Mouse (Mus musculus): ENCODE measurements around the gene Cntnap2.
"Not testable (repeated sequence)": the region's sequence is repeated elsewhere in the genome, so short reads cannot be mapped to it uniquely, and the experiment has no call there.

Gene Cntnap2

GRCm38 (mm10) chr6:47239376-47239921 is 2180.3 kb downstream of the Cntnap2 start:
- DNase-seq (ENCODE audit: low spot score in 2 of 2), result no peak

DNA sequence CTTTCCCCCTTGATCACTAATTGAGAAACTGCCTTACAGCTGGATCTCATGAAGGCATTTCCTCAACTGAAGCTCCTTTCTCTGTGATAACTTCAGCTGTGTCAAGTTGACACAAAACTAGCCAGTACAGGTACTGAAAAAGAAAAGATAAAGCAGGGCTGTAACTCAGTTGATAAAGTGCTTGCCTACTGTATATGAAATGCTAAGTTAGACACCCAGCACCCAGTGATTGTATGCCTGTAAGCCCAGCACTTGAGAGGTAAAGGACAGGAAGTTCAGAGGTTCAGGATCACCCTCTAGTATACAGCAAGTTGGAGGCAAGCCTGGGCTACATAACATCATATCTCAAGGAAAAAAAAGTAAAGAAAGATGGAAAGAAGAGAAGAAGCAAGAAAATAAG is 2182.2 kb downstream of the Cntnap2 start:
- DNase-seq (ENCODE audit: low spot score in 2 of 2), result no peak

- DNase-seq (ENCODE audit: low spot score in 2 of 2), result no peak
These were observed 2184.9 kb downstream of the Cntnap2 start for GRCm38 (mm10) chr6:47243863-47244606.

GRCm38 (mm10) chr6:47244642-47245041 is 2185.5 kb downstream of the Cntnap2 start:
- no peak for DNase-seq (ENCODE audit: low spot score in 2 of 2)

- DNase-seq (ENCODE audit: low spot score in 2 of 2), result no peak
These were observed 2196.1 kb downstream of the Cntnap2 start for GRCm38 (mm10) chr6:47255270-47255669.

GRCm38 (mm10) chr6:47256227-47256887 is 2197.2 kb downstream of the Cntnap2 start:
- no peak for DNase-seq (ENCODE audit: low spot score in 2 of 2)

DNA sequence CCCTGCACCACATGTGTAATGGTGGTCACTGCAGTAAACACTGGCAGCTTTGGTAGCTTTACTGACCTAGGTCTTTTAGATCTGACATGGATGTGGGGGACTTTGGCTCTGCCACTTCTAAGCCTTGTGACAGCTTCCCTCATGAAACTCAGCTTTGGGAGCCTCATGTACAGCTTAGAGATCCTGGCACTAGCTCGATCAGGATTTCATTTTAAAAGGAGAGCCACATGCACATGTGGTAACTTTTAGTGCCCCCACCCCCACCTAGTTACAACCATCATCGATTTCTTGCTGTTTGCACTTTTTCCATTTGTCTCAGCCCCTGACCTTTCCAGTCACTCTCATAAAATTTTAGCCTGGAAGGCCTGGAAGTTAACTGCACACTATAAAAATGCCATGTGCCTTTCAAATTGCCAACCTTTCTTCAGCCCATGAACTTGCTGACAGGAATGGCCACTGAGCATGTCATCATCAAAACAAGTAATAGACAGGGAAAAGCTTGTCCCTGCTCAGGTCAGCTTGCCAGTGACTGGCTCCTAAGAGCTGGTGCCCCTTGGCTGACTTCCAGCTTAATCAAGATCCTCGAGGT is 2197.9 kb downstream of the Cntnap2 start:
- DNase-seq (ENCODE audit: low spot score in 2 of 2), result no peak

DNA sequence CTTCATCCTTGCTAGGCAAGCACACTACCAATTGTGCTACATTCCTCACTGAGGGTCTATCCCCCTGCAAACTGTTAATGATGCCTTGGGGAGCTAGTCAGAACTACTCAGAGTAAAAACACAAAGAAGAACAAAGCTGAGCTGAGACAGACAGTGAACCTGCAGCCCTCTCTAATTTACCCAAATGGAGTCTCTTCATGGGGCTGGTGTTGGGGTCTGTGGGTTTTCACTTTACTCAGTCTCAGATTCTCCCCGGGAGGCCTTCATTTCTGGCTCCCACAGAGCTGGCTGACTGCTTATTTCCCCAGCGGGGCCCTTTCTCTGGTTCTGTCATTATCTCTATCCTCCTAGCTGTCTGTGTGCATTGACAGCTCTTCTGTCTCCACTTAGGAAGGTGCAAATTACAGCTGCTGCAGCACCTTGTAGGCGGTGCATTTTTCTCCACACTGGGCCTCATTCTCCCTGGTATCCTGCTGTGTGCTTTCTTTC is 2200.5 kb downstream of the Cntnap2 start:
- no peak for DNase-seq (ENCODE audit: low spot score in 2 of 2)

- DNase-seq (ENCODE audit: low spot score in 2 of 2), result no peak
These were observed 2208.1 kb downstream of the Cntnap2 start for GRCm38 (mm10) chr6:47267236-47267635.

- DNase-seq (ENCODE audit: low spot score in 2 of 2), result no peak
These were observed 2210.3 kb downstream of the Cntnap2 start for GRCm38 (mm10) chr6:47269455-47269854.

DNA sequence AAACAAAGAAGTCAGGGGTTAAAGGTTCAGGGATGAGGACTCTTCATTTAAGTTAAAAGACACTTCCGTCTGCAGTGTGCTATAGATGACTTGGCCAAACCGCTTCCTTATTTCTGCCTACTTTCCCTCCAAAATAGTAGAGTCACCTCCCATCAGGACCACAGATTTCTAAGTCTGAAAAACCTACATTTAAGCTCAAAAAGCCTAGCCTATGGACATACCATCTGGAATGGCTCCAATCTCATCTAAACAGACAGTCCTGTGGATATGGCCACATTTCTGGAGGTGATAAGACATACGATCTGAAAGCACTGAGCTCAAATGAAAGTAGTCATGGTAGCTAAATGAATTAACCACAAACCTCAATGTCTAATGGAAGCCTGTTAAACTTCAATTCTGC is 2212.4 kb downstream of the Cntnap2 start:
- no peak for DNase-seq (ENCODE audit: low spot score in 2 of 2)

- DNase-seq (ENCODE audit: low spot score in 2 of 2), result no peak
These were observed 2213.7 kb downstream of the Cntnap2 start for GRCm38 (mm10) chr6:47272606-47273575.

GRCm38 (mm10) chr6:47275065-47275464 is 2215.9 kb downstream of the Cntnap2 start:
- DNase-seq (ENCODE audit: low spot score in 2 of 2), result no peak

DNA sequence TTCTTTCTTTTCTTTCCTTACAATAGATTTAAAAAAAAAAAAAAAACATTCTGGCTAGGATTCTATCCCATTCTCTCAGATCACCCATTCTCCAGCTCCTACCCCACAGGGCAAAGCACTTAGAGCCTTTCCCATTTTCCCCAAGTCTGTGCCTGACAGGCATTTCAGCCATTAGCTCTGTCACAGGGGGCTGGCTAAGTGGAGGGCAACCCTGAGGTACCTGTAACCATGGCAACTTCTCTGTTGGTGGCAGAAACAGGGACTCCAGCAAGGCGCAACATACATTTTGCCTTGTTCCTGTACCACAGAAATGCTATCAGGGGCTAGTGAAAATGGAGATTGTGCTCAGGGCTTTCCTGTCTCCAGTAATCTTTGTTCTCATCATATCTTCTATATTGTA is 2220.0 kb downstream of the Cntnap2 start:
- no peak for DNase-seq (ENCODE audit: low spot score in 2 of 2)

GRCm38 (mm10) chr6:47281584-47281983 is 2222.4 kb downstream of the Cntnap2 start:
- DNase-seq (ENCODE audit: low spot score in 2 of 2), result no peak

DNA sequence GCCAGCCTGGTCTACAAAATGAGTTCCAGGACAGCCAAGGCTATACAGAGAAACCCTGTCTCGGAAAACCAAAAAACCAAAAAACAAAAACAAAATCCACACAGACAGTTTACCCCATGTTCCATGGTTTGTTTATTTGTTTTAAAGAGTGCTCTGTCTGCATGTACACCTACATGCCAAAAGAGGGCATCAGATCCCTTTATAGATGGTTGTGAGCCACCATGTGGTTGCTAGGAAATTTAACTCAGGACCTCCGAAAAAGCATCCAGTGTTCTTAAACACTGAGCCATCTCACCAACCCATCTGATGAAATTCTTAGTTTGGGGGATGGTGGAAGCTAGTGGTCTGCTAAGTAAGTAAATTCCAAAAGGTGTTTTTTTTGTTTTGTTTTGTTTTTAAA is 2225.6 kb downstream of the Cntnap2 start:
- DNase-seq (ENCODE audit: low spot score in 2 of 2), result no peak

DNA sequence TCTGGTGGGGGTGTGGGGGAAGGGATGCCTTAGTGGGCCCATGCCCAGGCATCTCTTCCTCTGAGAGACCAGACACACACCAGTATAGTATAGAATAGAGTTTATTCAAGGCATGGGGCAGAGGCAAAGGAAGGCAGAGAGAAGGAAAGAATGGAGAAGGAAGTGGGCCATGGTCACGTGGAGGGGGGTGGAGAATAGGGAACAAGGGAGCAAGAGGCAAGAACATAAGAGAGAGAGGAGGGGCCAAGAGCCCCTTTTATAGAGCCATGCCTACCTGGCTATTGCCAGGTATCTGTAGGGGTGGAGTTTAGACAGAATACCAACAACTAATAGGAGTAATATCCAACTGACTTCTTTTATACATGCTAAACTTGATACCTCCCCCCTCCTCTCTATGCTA is 2226.6 kb downstream of the Cntnap2 start:
- DNase-seq (ENCODE audit: low spot score in 2 of 2), result no peak

DNA sequence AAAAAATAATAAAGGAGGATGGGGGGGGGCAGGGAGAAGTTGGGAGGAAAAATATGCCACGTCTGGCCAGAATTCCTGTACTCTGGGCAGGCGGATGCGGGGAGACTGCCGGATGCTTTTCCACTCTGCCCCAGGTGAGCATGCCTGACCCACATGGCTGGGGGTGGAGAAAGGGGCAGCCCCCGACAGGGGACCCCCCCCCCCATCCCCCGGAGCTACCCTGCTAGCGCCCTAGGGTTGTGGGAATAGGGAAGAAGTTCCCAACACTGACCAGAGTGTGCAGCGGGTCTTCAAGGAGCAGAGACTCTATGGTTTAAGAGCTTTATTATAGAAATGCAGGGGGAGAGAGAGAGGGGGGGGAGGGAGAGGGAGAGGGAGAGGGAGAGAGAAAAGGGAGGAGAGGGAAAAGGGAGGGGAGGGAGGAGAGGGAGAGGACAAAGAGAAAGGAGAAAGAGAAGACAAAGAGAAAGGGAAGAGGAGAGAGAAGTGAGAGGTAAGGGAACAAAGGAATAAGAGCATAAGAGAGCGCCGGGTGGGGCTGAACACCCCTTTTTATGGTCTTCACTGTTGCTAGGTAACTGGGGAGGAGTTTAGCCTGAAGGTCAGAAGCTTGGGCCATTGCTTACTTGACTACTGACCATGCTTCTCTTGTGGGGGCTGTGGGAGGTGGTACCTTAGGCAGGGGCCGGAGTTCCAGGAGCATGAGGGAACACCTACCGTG is 2227.2 kb downstream of the Cntnap2 start:
- not testable (repeated sequence) for DNase-seq (ENCODE audit: low spot score in 2 of 2)

GRCm38 (mm10) chr6:47287722-47288121 is 2228.6 kb downstream of the Cntnap2 start:
- DNase-seq (ENCODE audit: low spot score in 2 of 2), result no peak

GRCm38 (mm10) chr6:47291973-47292372 is 2232.8 kb downstream of the Cntnap2 start:
- no peak for DNase-seq (ENCODE audit: low spot score in 2 of 2)

DNA sequence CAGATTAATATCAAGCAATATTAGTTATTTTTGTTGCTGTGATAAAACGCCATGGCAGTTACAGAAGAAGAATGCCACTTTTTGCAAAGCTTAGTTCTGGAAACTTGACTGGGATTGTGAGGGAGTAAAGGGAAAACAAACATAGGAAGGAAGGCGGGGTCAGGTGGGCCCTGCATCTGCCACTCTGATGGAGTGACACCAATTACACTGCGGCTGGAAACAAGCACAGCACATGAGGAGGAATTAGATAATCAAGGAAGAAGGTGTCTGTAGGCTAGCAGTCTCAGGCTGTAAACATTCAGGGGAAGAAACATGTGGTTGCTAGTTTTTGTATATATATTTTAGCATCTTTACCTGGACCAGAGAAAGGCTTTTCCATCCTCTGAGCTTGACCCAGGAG is 2233.3 kb downstream of the Cntnap2 start:
- DNase-seq (ENCODE audit: low spot score in 2 of 2), result no peak

Measured in heart, adult 9 months (tissue).